Mouse (Mus musculus): ENCODE results near the gene Cryba4.

GRCm38 (mm10) chr5:112244890-112245615, 7.3 kb downstream of the Cryba4 start:
- TF ChIP-seq POLR2A (IDR thresholded peaks at IDR 0.05; ENCODE audit: insufficient read length, low read depth) (no peak), REST (IDR thresholded peaks at IDR 0.05; ENCODE audit: insufficient read depth, insufficient read length) (no peak), CEBPB (IDR thresholded peaks at IDR 0.05; ENCODE audit: insufficient read depth, poor library complexity, severe bottlenecking) (no peak), E2F4 (IDR thresholded peaks at IDR 0.05; ENCODE audit: insufficient read depth) (no peak)
